Mouse (Mus musculus): ENCODE results near the gene Mgp.

The Mgp gene

GRCm38 (mm10) chr6:136852348-136852747 lies 23.3 kb downstream of the Mgp start:
- DNase-seq (ENCODE audit: low spot score in 2 of 2): no peak

- no peak for DNase-seq (ENCODE audit: low spot score in 2 of 2)
Measured at GRCm38 (mm10) chr6:136850267-136850666, 25.4 kb downstream of the Mgp start.

GRCm38 (mm10) chr6:136848971-136849370 lies 26.7 kb downstream of the Mgp start:
- no peak for DNase-seq (ENCODE audit: low spot score in 2 of 2)

DNA sequence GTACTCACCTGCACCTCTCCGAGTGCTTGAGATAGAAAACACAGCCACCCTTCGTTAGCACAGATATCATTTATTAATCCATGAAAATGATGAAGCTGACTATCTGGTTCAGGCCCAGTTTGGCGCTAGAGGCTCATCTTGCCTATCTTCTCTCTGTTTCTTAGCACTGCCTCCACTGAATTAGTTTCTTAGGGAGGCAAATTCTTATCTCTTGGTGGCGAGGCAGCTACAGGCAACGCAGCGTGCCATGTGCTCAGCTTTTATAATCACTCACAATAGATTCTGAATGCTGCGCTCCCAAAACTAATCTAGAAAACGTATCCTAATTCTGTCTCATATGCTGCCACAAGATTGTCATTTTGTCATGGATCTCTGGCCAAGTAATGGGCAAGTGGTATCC lies 27.2 kb downstream of the Mgp start:
- DNase-seq (ENCODE audit: low spot score in 2 of 2): no peak

- DNase-seq (ENCODE audit: low spot score in 2 of 2): no peak
Measured at GRCm38 (mm10) chr6:136847790-136848189, 27.8 kb downstream of the Mgp start.

GRCm38 (mm10) chr6:136847267-136847666 lies 28.4 kb downstream of the Mgp start:
- no peak for DNase-seq (ENCODE audit: low spot score in 2 of 2)

GRCm38 (mm10) chr6:136845706-136846480 lies 29.7 kb downstream of the Mgp start:
- no peak for DNase-seq (ENCODE audit: low spot score in 2 of 2)

DNA sequence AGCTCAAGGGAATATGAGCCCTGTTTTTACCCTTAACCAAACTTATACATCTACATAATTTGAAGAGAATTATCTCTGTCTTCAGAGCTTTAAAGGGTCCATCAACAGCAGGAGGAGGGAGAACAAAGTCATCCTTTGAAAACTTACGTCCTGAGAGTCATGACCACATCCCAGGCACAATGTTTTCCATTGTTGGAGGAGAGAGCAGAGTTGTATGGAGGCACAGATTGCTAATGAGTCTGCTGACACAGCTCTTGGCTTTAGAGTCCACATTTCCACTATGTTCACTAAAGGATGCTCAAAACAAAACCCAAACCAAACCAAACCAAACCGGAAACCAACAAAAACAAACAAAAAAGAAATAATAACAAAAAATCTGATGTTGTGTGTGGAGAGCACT lies 30.7 kb downstream of the Mgp start:
- no peak for DNase-seq (ENCODE audit: low spot score in 2 of 2)

GRCm38 (mm10) chr6:136837323-136837722 lies 38.3 kb downstream of the Mgp start:
- no peak for DNase-seq (ENCODE audit: low spot score in 2 of 2)

DNA sequence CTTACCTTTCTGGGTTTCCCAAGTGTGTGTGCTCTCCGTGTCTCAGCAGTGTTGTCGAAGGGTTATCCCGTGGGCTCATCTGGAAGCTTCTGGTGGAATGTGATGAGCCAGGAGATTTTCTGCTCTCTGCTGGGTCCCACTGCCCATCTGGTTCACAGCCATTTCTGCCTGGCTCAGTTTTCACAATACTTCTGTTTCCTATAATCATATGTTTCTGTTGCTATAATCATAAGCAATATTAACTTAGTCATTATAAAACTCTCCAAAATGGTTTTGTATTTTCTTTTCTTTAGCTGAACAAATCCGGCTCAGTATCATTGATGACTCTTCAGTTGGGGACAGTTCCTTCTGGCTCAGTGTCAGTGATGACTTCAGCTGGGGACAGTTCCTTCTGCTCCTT lies 40.3 kb downstream of the Mgp start, which contains the start of gene Smco3:
Gene Smco3, minus strand, starts transcription at position 101 of the 400 bp plus-strand sequence.
- no peak for DNase-seq (ENCODE audit: low spot score in 2 of 2)

GRCm38 (mm10) chr6:136831712-136832111 lies 43.9 kb downstream of the Mgp start:
- no peak for DNase-seq (ENCODE audit: low spot score in 2 of 2)

GRCm38 (mm10) chr6:136828681-136829080 lies 46.9 kb downstream of the Mgp start:
- DNase-seq (ENCODE audit: low spot score in 2 of 2): no peak

GRCm38 (mm10) chr6:136827881-136828561 lies 47.6 kb downstream of the Mgp start, which contains the start of gene Wbp11:
Gene Wbp11, minus strand, starts transcription at chr6:136828233.
- DNase-seq (ENCODE audit: low spot score in 2 of 2): peak; percentile 91 to 95

- no peak for DNase-seq (ENCODE audit: low spot score in 2 of 2)
Measured at GRCm38 (mm10) chr6:136827516-136827880, 48.1 kb downstream of the Mgp start, which contains the start of gene BC049715. Gene BC049715, plus strand, starts transcription at chr6:136827626.

GRCm38 (mm10) chr6:136827116-136827515 lies 48.5 kb downstream of the Mgp start:
- DNase-seq (ENCODE audit: low spot score in 2 of 2): no peak

DNA sequence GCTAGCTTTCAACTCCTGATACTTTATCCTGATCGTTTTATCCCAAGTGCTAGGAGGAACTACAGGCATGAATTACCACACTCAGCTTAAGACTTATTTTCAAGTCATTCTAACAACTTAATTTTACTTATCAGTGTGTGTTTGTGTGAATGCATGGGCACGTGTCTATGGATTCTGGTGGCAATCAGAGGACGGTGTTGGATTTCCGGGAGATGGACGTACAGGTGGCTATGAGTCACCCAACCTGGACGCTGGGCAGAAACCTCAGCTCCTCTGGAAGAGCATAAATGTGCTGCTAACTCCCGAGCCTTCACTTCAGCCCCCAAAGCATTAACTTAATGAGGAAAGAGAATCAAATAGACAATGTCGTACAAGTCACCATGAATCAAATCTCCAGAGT lies 50.6 kb downstream of the Mgp start:
- no peak for DNase-seq (ENCODE audit: low spot score in 2 of 2)
